Mouse (Mus musculus): ENCODE results near the gene Anxa6.

Anxa6 gene

DNA sequence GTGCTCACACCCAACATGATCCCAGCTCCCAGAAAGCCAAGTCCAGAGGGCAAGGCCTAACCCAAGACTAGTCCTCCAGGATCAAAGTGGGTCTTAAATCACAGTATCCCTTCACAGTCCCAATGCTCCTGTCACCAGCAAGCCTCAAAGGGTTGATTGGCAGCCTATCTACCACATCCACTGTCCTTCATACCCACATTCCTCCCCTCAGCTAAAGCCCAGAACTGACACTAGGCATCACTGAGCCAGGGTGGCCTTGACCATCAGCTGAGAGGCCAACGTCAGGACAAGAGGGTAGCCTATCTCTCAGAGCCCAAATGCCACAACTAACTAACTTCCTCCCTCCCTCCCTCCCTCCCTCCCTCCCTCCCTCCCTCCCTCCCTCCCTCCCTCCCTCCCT, 83.5 kb downstream of the Anxa6 start:
- H3K4me1 ChIP-seq (replicated peaks; ENCODE audit: low read depth, low read length) = peaks cover 95% of the 10 kb centered on the region
- no peak for TF ChIP-seq NANOG (IDR thresholded peaks at IDR 0.05; ENCODE audit: borderline replicate concordance, low read length)
- TF ChIP-seq POU5F1 (IDR thresholded peaks at IDR 0.05; ENCODE audit: borderline replicate concordance, low read length) = no peak
- no peak for TF ChIP-seq CTCF (conservative IDR thresholded peaks at IDR 0.05; ENCODE audit: low read length)
- peaks cover 71% of the 10 kb centered on the region for H3K36me3 ChIP-seq (ENCODE audit: insufficient read depth, low read length)
- H3K9me3 ChIP-seq (ENCODE audit: low read length) = no peaks in the 10 kb centered on the region
- H3K27me3 ChIP-seq (ENCODE audit: insufficient read depth, low read length) = no peaks in the 10 kb centered on the region
- no peak overlapping the region for H3K4me3 ChIP-seq (replicated peaks; ENCODE audit: low read length)

GRCm38 (mm10) chr11:54944702-54945101, 88.5 kb downstream of the Anxa6 start:
- H3K36me3 ChIP-seq (ENCODE audit: insufficient read depth, low read length) = peaks cover 90% of the 10 kb centered on the region
- H3K4me3 ChIP-seq (replicated peaks; ENCODE audit: low read length) = peak overlapping the region; percentile 11; the same call in 1 of the 2 replicates
- no peak for TF ChIP-seq NANOG (IDR thresholded peaks at IDR 0.05; ENCODE audit: borderline replicate concordance, low read length)
- TF ChIP-seq CTCF (conservative IDR thresholded peaks at IDR 0.05; ENCODE audit: low read length) = no peak
- no peak for TF ChIP-seq POU5F1 (IDR thresholded peaks at IDR 0.05; ENCODE audit: borderline replicate concordance, low read length)
- H3K9me3 ChIP-seq (ENCODE audit: low read length) = no peaks in the 10 kb centered on the region
- no peaks in the 10 kb centered on the region for H3K27me3 ChIP-seq (ENCODE audit: insufficient read depth, low read length)
- H3K4me1 ChIP-seq (replicated peaks; ENCODE audit: low read depth, low read length) = peaks cover 97% of the 10 kb centered on the region

GRCm38 (mm10) chr11:54940056-54940455, 93.2 kb downstream of the Anxa6 start:
- Histone ChIP-seq H3K4me1 (replicated peaks; ENCODE audit: low read depth, low read length) (peaks cover 99% of the 10 kb centered on the region), H3K27me3 (ENCODE audit: insufficient read depth, low read length) (no peaks in the 10 kb centered on the region), H3K9me3 (ENCODE audit: low read length) (no peaks in the 10 kb centered on the region), H3K36me3 (ENCODE audit: insufficient read depth, low read length) (peaks cover 93% of the 10 kb centered on the region), H3K4me3 (replicated peaks; ENCODE audit: low read length) (no peak overlapping the region)
- TF ChIP-seq CTCF (conservative IDR thresholded peaks at IDR 0.05; ENCODE audit: low read length) = no peak
- TF ChIP-seq POU5F1 (IDR thresholded peaks at IDR 0.05; ENCODE audit: borderline replicate concordance, low read length) = no peak
- no peak for TF ChIP-seq NANOG (IDR thresholded peaks at IDR 0.05; ENCODE audit: borderline replicate concordance, low read length)

DNA sequence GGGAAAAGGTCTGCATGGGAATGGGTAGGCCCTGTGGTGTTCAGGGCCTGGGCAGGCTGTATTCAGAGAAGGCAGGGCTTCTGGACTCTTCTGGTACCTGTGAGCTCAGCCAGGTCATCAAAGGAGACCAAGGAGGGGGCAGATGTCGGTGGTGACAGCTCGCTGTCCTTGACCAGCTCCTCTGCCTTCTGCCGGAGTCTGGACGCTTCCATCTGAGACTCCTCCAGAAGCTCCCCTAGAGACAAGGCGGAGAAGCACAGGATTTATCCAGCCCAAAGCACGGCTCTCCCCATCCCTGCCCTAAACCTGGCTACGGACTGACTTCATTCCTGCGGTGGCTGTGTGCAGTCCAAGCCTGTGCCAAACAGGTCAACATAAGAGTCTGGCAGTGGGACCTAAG, 93.7 kb downstream of the Anxa6 start:
- Histone ChIP-seq H3K36me3 (ENCODE audit: insufficient read depth, low read length) (peaks cover 92% of the 10 kb centered on the region), H3K4me3 (replicated peaks; ENCODE audit: low read length) (no peak overlapping the region), H3K9me3 (ENCODE audit: low read length) (no peaks in the 10 kb centered on the region), H3K27me3 (ENCODE audit: insufficient read depth, low read length) (no peaks in the 10 kb centered on the region), H3K4me1 (replicated peaks; ENCODE audit: low read depth, low read length) (peaks cover 98% of the 10 kb centered on the region)
- TF ChIP-seq CTCF (conservative IDR thresholded peaks at IDR 0.05; ENCODE audit: low read length) (no peak), NANOG (IDR thresholded peaks at IDR 0.05; ENCODE audit: borderline replicate concordance, low read length) (no peak), POU5F1 (IDR thresholded peaks at IDR 0.05; ENCODE audit: borderline replicate concordance, low read length) (no peak)

DNA sequence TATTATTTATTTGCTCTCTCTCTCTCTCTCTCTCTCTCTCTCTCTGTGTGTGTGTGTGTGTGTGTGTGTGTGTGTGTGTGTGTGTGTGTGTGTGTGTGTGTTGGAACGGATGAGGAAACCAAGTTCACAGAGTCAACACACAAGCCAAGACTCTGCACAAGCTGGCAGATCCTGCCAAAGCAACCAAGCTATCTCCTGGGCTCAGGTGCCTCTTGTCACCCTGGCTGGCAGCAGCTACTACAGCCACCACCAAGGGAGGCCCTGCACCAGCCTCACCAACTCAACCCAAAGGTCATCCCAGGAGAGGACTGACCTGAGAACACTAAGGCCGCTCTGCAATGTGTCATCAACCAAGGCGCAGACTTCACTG, 96.5 kb downstream of the Anxa6 start:
- H3K4me1 ChIP-seq (replicated peaks; ENCODE audit: low read depth, low read length) = peaks cover 92% of the 10 kb centered on the region
- TF ChIP-seq CTCF (conservative IDR thresholded peaks at IDR 0.05; ENCODE audit: low read length) (no peak), POU5F1 (IDR thresholded peaks at IDR 0.05; ENCODE audit: borderline replicate concordance, low read length) (no peak), NANOG (IDR thresholded peaks at IDR 0.05; ENCODE audit: borderline replicate concordance, low read length) (no peak)
- H3K36me3 ChIP-seq (ENCODE audit: insufficient read depth, low read length) = peaks cover 99% of the 10 kb centered on the region
- H3K27me3 ChIP-seq (ENCODE audit: insufficient read depth, low read length) = no peaks in the 10 kb centered on the region
- no peak overlapping the region for H3K4me3 ChIP-seq (replicated peaks; ENCODE audit: low read length)
- no peaks in the 10 kb centered on the region for H3K9me3 ChIP-seq (ENCODE audit: low read length)

DNA sequence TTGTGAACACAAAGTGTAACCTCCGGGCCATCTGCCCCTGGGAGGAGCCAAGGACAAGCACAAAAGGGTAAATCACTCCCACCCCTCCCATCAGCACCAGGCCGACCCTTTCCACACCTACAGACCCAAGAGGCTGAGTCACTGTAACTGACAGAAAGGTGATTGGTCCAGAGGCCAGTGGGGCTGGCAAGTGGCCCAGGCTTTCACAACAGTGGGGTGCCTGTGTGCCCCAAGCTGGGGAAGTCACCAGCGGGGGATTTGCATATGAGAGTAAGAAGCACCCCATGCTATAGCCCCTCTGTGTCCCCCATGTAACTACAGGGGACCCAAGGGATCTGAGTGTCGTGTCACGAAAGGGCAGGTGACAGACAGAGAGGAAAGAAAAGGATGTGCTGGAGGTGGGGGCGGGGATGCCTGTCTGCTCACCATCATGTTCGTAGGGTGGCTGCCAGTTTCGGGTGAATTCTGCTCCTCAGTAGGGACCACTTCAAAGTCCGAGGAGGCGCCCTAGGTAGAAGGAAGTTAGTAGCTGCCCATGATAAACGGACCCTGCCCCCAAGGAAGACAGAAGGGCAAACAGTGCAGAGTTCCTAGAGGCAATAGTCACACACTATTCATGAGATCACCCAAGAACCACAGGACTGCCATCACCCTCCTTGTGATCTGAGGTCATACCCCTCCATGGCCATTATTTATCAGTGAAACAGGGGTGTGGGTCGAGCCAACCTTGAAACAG, 97.0 kb downstream of the Anxa6 start:
- TF ChIP-seq POU5F1 (IDR thresholded peaks at IDR 0.05; ENCODE audit: borderline replicate concordance, low read length) (no peak), NANOG (IDR thresholded peaks at IDR 0.05; ENCODE audit: borderline replicate concordance, low read length) (no peak), CTCF (conservative IDR thresholded peaks at IDR 0.05; ENCODE audit: low read length) (no peak)
- H3K36me3 ChIP-seq (ENCODE audit: insufficient read depth, low read length) = peaks cover 99% of the 10 kb centered on the region
- H3K4me1 ChIP-seq (replicated peaks; ENCODE audit: low read depth, low read length) = peaks cover 86% of the 10 kb centered on the region
- H3K9me3 ChIP-seq (ENCODE audit: low read length) = no peaks in the 10 kb centered on the region
- H3K4me3 ChIP-seq (replicated peaks; ENCODE audit: low read length) = peak overlapping the region; percentile 37; the same call in 1 of the 2 replicates
- H3K27me3 ChIP-seq (ENCODE audit: insufficient read depth, low read length) = no peaks in the 10 kb centered on the region

- H3K4me1 ChIP-seq (replicated peaks; ENCODE audit: low read depth, low read length) = peaks cover 81% of the 10 kb centered on the region
- H3K9me3 ChIP-seq (ENCODE audit: low read length) = no peaks in the 10 kb centered on the region
- 0 out of 2 replicates have a peak overlapping the region, but pooled peaks have one; percentile 10 for H3K4me3 ChIP-seq (replicated peaks; ENCODE audit: low read length)
- H3K27me3 ChIP-seq (ENCODE audit: insufficient read depth, low read length) = no peaks in the 10 kb centered on the region
- no peak for TF ChIP-seq NANOG (IDR thresholded peaks at IDR 0.05; ENCODE audit: borderline replicate concordance, low read length)
- no peak for TF ChIP-seq CTCF (conservative IDR thresholded peaks at IDR 0.05; ENCODE audit: low read length)
- no peak for TF ChIP-seq POU5F1 (IDR thresholded peaks at IDR 0.05; ENCODE audit: borderline replicate concordance, low read length)
- peaks cover 99% of the 10 kb centered on the region for H3K36me3 ChIP-seq (ENCODE audit: insufficient read depth, low read length)
These were observed 99.0 kb downstream of the Anxa6 start for GRCm38 (mm10) chr11:54934198-54934597.

- Histone ChIP-seq H3K9me3 (ENCODE audit: low read length) (no peaks in the 10 kb centered on the region), H3K4me3 (replicated peaks; ENCODE audit: low read length) (no peak overlapping the region), H3K36me3 (ENCODE audit: insufficient read depth, low read length) (peaks cover 99% of the 10 kb centered on the region), H3K4me1 (replicated peaks; ENCODE audit: low read depth, low read length) (peaks cover 76% of the 10 kb centered on the region), H3K27me3 (ENCODE audit: insufficient read depth, low read length) (no peaks in the 10 kb centered on the region)
- no peak for TF ChIP-seq CTCF (conservative IDR thresholded peaks at IDR 0.05; ENCODE audit: low read length)
- TF ChIP-seq POU5F1 (IDR thresholded peaks at IDR 0.05; ENCODE audit: borderline replicate concordance, low read length) = no peak
- no peak for TF ChIP-seq NANOG (IDR thresholded peaks at IDR 0.05; ENCODE audit: borderline replicate concordance, low read length)
These were observed 100.7 kb downstream of the Anxa6 start for GRCm38 (mm10) chr11:54932540-54932939.
